Mouse (Mus musculus): ENCODE measurements around the gene Ankub1.

GRCm38 (mm10) chr3:57714151-57714550 lies 21.6 kb upstream of the Ankub1 start:
- no peak for TF ChIP-seq CTCF (IDR thresholded peaks at IDR 0.05)
- no peak for TF ChIP-seq POLR2A (IDR thresholded peaks at IDR 0.05; ENCODE audit: insufficient read depth, low read depth, low read length)
- TF ChIP-seq EP300 (IDR thresholded peaks at IDR 0.05; ENCODE audit: insufficient read depth, low read depth, low read length): no peak
